Mouse (Mus musculus) heart, postnatal 4 days (tissue): ENCODE data around the gene Ralbp1. TPM values are rescaled to one million over a fixed set of nuclear protein-coding genes. Genes with fewer than 3 reads are reported as not detected.

ENCODE experiments used
- DNase-seq: peaks from one replicate; pipeline ENCODE4 v3.0.0; 2021
- total RNA-seq, 2 experiments: library from RNA; stranded (reverse); gene quantifications; 2 replicates each; pipeline ENCODE4 v1.2.3; 2021

Gene Ralbp1
- total RNA-seq: 10 to 100 TPM; 29.3 to 33.4 TPM

DNA sequence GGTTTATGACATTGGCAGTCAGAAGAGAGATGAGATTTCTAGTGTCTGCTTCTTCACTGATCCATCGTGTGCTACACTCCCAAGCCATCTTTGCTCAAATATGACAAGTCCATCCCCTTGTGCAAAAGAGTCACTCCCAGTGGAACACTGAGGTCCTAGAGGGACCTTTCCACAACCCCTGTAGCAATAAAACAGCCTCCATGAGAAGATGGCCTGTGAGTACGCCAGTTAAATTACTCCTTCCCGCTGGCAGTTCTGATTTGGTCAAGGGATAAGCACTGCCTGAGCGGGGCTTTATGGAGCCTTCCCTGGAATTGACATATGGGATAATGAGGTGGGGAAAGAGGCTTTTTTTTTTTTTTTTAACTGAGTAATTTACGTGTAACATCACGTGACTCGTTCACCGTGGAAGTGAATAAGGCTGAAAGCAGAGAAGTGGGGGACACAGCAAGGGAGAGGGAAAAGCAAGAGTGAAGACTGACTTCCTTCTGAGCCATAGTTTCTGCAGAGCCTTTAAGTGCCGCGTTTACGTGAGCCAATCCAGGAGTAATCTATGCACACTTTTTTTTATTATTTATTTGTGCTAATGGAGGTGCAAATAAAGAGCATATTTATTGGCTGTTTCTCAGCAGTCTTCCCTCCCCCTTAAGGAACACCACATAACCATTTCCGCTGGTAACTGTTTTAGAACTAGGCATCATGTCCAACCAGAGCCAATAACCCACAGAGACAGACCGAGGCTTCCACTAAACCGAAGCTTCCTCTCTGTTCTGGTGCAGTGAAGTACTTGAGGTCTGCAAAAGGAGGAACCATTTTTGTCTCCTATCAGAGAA, at the start of gene Ralbp1:
TSS of gene Ralbp1 (minus strand) at position 102 of the 833 bp plus-strand sequence.
- no peak for DNase-seq

DNA sequence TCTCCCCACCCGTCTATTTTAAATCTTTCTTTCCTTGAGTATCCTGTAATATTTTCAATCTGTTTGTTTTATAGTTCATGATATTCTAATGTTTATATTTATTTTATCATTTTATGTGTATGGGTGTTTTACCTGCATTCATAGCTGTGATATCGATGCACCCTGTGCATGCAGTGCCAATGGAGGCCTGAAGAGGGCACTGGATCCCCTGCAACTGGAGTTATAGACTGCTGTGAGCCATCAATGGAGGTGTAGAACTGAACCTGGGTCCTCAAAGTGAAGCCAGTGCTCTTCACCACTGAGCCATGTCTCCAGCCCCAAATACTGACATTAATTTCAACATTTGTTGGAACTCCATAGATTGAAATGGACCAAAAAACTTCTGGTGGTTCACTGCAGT, 48.1 kb upstream of the Ralbp1 start:
- no peak for DNase-seq

DNA sequence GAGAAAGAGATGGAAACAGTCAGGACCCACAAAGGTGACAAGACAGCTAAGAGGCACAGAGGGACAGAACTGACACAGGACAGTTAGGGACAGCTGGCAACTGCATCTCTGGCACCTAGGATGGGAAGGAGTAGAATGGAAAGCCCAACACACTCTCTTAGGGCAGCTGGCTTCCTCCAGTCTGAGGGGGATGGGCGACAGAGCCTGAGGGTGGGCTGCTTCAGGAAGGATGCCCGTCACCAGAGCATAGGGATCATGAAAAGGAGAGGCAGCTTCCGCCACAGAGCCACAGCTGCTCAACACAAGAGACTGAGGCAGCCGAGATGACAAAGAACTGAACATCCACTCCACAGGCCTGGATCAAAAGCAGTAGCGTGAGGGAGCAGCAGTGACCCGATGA, 45.9 kb upstream of the Ralbp1 start:
- DNase-seq: no peak

DNA sequence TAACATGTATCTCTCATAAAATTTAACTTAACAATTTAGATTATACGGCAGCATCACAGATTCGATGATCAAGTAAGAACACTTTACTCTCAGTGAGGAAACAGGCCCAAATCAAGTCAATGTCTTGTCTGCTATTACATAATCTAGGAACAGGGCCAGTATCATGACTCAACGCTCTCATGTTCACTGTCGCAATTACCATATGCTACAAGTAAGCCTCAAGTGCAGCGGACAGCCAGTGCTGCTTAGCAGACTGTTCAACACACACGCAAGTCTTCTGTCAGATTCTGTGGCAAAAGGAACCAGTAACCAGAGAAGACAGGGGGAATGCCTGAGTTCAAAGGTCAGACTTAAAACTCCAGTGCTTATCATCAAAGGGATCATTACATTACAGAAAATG, 45.4 kb upstream of the Ralbp1 start:
- DNase-seq: peak; percentile 41

DNA sequence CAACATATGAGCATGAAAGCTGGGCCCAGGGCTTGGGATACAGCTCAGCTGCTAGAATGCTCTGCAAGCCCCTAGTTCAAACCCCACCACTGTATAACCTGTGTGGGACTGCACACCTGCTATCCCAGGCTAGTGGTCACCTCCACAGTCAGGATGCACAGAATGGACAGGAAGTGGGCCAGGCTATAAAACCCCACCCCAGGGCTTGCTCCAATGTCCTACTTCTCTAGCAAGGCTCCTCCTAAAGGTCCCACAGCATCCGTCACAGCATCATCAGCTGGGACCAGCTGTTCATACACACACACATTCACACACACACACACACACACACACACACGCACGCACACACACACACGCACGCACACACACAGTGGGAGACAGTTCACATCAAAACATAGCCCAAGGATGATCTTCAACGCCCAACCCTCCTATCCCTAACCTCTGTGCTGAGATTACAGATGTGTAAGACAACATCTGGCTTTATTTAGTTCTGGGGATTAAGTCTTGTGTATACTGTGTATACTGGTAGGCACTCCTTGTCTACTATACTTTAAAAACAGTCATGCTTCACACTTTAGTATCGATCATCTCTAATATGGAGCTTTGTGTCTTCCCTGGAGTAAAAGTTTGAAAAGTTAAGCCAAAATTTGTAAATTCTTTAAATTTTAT, 44.7 kb upstream of the Ralbp1 start:
- no peak for DNase-seq

DNA sequence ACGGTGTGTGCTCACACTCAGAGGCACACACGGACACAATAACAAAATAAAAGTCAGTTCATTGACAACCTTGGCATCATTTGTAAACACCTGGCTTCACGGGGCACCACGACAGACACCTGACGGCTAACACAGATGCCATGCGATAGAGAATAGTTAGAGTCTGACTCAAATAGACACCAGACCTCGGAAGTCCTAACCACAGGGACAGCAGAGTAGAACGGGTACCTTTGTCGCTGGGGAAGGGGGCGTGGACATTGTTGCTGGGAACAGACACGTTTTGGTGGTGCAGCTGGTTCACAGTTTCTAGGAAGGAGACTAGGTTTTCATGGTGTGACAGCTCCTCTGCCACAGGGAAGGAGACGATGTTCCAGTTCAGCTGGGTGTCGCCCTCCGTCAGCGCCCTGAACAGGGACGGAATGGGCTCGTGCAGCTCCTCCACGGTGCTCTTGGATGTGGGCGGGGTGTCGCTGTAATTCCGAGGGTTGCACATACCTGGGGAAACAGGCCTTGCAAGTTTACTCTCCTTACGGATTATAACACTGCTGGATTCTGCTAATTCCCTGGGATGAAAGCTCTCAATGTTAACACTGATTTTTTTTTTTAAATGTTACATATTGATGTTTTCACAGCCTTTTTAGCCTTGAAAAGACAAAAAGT, 43.9 kb upstream of the Ralbp1 start:
- no peak for DNase-seq

DNA sequence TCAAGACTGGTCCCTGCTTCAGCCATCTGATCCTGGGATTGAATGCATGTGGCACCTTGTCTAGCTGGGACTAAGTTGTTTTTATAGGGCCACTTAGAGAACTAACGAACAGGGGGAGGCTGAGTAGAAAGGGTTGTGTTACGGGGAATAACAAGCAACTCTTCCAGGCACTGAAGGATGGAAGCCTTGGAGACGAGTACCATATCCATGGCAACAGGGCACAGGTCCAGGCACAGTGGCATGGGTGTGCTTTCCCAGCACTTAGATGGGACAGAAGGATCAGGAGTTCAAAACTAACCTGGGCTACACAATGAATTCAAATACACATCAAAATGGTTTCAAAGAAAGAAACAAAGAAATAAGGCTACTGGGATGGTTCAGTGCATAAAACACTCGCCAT, 41.5 kb upstream of the Ralbp1 start:
- DNase-seq: no peak

DNA sequence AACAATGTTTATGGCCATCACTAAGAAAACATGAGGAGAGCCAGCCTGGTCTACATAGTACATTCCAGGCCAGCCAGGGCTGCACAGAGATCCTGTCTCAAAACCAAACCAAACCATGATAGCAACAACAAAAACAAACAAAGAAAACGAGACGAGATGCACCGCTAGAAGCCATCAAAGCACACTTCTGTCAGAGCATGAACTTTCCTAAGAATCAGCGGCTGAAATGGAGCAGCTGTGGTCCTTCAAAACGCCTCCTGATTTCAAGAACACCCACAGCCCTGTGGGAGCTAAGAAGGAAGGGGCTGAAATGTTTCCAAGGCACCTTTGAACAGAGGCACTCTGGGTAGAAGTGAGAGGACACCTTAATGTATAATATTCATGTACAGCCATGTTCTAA, 38.6 kb upstream of the Ralbp1 start:
- no peak for DNase-seq

DNA sequence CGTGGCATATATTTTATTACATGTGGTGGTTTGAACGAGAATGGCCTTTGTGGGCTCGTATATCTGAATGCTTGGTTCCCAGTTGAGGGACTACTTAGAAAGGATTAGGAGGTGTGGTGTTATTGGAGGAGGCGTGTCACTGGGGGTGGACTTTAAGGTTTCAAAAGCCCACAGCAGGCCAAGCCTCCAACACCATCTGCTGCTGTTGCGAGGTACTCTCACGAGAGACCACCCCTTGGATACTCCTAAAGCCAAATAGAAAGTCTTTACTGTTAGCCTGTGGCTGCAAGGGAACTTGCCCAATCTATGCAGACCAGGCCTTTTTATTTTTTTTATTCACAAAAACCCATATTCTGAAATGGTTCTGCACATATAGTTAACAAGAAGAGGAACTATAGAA, 36.4 kb upstream of the Ralbp1 start:
- DNase-seq: no peak

DNA sequence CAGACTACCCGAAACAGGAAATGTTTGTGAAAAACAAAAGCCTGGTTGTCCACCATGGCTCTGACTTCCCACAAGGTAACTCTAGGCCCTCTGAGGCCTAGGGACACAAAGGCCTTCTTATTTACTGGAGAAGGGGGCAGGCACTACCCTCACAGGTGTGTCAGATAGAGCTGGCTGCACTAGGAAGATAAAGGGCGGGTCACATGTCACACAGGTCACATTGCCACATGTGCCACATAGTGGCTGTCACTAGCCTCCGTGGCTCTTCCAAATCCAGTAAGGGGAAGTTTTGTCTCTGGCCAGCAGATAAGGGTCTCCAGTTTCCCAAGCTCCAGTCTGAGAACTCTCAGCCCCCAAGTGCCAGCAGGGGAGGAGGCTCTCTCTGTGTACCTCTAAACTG, 33.6 kb upstream of the Ralbp1 start:
- no peak for DNase-seq

DNA sequence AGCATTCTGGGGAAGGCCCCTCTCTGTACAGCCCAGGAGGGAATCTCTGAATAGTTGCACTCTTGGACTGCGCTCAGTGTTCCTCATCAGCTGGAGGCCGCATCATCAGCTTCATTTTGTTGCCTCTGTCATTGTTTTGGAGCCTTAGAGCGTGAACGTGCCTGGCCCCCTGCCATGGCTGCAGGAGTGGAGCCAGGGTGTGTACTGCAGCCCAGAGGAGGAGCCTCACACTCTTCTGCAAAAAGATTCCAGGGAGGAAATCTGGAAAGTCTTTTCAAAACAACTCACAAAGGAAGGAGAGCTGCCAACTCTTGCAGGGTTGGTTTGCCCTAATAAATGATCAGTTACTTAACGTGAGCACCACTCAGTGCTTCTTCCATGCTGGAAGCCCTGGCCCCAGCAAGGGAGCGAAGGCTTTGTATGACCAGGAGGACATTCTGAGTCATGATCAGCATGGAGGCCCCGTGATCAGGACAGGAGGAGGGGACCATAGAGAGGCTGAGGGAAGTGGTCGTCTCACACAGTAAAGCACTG, 30.6 kb upstream of the Ralbp1 start:
- DNase-seq: peak; percentile 94

DNA sequence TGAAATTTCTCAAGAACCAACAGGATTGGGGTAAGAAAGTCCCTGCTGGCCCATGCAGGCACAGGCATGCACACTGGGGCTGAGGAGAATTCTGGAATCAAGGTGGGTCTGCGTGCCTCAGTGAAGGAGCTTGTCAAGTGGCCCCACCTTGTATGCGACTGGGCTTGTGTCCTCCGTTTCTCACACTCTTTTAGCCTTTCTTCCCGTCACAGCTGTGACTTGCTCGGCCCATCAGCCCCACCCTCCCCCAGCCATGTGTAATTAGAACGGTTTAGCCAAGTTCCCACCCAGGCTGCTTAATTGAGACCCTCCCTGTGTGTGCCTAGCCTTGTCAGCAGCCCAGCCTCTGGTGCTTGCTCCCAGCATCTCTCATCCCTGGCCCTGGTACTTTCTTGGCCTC, 28.5 kb upstream of the Ralbp1 start:
- no peak for DNase-seq

DNA sequence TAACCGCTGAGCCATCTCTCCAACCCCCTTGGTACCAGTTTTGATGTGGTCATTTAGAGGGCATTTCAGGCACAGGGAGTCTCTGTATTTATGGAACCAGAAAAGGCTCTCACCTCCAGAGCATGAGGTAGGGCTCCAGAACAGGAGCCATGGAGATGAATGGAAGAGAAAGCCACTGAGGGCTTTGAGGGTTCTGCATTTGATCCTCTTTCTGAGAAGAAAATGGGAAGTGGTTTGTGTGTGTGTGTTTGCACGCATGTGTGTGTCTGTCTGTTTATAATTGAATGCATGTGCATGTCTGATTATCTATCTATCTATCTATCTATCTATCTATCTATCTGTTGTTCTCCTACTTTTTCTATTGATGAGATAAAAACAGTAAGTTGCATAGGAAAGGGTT, 26.6 kb upstream of the Ralbp1 start:
- DNase-seq: no peak

DNA sequence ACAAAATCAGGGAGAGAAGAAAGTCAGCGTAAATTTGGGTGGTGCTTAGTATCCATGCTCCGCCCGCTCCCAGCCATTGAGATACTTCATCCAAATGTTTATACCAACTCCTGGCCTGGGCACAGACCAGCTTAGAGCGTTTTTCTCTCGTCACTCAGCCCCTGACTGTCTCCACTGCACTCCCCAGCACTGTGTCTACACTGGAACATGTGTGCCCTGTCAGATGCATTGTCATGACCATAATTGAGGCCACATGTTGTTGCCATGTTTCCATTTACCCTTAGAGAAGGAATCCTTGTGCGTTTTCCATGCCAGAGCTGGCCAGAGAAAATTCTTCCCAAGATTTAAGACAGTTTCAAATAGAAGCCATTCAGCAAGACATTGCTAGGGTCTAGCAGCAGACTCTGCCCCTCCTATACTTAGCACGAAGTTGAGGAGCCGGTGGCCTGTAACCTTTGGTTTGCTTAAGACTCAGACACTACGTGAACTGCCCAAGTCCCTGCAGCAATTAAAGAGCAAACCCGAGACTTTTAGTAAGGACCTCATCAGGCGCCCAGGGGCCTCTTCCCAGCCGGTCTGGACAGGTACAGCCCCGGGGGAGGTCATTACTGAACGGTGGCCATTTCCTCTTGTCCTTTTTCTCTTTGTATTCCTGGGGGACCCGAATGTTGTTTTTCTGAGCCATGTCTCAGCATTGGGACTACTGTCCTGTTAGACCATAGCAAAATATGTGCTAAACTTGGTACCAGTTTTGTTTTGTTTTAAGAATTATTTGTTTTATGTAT, 25.9 kb upstream of the Ralbp1 start:
- DNase-seq: no peak

DNA sequence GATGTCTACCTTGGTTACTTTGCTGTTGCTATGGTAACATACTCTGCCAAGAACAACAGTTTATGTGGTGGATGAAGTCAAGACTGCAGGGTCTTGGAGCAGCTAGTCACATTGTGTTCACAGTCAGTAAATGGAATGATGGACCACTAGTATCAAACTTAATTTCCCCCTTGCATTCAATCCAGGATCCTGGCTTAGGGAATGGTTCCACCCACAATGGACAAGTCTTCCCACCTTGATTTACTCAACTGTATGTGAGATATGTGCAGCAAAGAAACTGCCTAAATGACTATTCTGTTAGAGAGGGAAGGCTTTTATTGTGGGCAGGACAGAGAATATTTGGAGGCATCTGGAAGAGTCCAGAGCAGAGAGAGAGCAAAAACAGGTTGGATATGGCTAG, 22.7 kb upstream of the Ralbp1 start:
- no peak for DNase-seq

DNA sequence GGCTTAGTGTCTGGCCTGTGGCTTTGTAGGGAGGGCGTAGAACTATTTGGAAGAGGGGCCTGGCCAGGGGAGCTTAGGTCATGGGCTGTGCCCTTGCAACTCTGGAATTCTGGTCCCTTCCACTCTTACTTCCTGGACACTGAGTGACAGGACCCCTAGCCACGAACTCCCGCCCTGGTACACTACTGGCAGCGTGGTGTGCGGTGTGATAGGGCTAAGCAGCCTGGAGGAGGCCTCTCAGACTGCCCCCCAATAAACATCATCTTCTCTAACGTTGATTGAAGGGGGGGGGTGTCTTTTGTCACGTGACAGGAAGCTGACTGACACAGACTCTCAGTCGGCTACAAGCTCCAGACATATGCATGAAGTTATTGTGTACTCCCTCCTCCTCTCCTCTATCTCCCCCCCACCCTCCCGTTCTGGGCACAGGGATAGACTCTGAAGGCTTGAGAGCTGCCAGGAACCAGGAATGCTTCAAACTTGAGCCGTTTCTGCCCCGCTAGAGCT, 21.4 kb upstream of the Ralbp1 start:
- peak; percentile 41 for DNase-seq

DNA sequence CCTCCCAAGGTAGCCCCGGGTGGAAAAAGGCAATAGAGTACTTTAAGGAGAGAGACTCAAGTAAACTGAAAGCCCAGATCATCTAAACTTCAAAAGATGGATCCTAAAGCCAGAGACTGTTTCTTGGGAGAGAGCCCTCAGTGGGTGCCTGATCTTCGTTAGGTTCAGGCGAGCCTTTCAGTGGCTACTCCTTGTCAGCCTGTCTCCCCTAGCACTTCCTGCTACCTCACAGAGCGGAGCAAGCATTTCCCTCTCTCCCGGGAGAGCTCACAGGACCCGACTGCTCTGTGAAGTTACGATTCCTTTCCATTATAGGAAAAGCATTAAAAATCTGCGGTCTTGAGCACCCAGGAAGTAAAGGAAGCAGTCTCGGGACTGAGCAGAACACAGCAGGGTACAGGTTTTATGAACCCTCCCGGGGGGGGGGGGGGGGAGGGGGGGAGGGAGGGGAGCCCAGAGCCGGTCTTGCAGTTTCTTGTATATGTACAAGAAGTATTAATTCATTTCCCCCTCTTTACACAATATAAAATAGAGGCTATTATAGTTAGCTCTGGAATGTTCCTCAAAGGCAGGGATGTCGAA, 20.8 kb upstream of the Ralbp1 start:
- DNase-seq: no peak

DNA sequence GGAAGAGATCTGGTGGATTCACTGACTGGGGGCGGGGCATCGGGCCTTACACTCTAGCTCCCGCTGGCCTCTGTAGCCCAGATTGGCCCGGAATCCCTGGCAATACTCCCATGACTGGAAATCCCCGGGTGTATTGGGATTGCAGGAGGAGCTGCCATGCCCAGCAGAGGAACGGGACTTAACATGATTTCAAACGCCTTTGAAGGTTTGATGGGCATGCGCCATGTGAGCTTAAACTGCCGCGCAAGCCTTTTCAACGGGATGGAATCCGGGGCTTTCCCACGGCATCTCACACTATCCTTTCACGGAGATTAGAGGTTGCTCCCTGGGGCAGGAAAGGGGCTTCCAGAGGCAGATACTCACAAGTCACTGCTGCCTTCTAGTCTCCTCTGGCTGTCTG, 19.6 kb upstream of the Ralbp1 start:
- no peak for DNase-seq

DNA sequence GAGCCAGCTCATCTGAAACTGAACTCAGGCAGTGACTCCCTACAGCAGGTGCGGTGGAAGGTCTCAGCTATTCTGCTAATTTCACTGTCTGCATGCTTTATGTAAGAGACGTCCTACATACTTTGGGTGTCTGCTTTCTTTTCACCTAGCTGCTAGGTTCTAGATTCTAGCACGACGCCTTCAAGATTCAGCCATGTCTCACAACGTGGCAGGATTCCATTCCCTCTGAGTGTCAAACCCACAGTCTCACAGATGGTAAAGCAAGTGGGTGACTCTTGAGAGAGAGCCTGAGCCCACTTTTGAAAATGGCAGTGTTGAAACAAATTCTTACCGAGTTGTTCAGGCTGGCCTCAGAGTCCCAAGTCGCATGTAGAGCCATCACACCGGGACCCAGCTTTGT, 18.2 kb upstream of the Ralbp1 start:
- DNase-seq: no peak

DNA sequence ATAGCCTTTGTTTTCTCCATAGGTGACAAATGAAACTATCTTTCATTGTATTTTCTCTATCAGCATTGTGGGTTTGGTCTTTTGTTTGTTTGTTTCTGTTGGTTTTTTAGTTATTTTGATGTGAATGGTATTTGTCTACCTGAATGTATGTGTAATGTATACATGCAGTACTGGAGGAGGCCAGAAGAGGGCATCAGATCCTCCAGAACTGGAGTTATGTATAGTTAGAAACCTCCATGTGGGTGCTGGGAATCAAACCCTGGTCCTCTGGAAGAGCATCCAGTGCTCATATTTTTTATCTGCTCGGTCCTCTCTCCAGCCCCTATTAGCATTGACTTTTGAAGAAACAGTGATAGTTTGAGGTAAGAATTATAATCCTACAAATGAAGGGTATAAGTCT, 17.4 kb upstream of the Ralbp1 start:
- peak; percentile 3 for DNase-seq

DNA sequence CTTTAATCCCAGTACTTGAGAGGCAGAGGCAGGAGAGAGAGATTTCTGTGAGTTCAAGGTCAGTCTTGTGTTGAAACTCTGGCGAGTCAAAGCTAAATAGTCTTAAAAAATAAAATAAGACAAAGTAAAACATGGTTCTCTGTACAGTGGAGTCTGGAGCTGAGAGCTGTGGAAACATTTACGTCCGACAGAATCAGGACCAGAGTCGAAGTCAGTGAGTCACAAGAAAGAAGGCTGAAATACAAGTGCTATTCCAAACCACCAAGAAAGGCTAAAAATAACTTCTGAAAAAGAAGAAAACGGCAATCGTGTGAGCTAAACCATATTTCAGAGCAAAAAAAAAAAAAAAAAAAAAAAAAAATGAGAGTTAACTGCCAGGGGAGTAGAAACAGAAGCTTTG, 16.7 kb upstream of the Ralbp1 start:
- DNase-seq: no peak

DNA sequence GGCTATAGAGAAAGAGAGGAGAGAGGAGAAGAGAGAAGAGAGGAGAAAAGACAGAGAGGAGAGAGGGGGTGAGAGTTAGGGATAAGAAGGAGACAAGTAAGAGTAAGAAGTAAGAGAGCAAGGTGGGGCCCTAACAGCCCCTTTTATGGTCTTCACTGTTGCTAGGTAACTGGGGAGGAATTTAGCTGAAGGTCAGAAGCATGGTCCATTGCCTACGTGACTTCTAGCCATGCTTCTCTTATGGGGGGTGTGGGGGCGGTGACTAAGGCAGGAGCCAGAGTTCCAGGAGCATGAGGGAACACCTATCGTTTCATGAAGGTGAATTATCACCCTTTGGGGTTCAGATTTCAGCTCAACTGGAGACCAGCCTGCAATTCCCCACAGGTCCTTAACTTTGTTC, 10.4 kb upstream of the Ralbp1 start:
- no peak for DNase-seq
